Mouse (Mus musculus) E14TG2a.4 (cell line): ENCODE measurements around the gene Cd72.

Experiments
- CTCF ChIP-seq: conservative IDR thresholded peaks from 2 replicates; pipeline ENCODE4 v1.5.1; 2014; ENCODE audit warnings: low read length
- NANOG ChIP-seq: IDR thresholded peaks from 2 replicates; pipeline ENCODE4 v1.6.1; 2014; ENCODE audit warnings: borderline replicate concordance, low read length, mixed read lengths

GRCm38 (mm10) chr4:43456470-43456869 is 2.0 kb upstream of the Cd72 start:
- no peak for TF ChIP-seq CTCF
- no peak for TF ChIP-seq NANOG
